Comparison of ENCODE assay signal across 18 mouse cellular contexts in genomic region chr19:53727277-53727676, GRCm38 (mm10). TPM values are rescaled to one million over a fixed set of nuclear protein-coding genes. Genes with fewer than 3 reads are reported as not detected.
A peak's percentile ranks its signal among the peaks of the same experiment; 100 is the strongest.
DNase-seq lines count a peak whose midpoint lies in the region; ATAC-seq lines count a peak whose summit lies in the region.
"Had no signal": no experiment of that assay in that cellular context is flagged by ENCODE, and none has a peak within 500 bp of the region (broad histone marks: within the 10 kb centered on the region; RNA-seq: fewer than 3 reads in every experiment).

No protein-coding gene starts in this region.

- no peaks in the 10 kb centered on the region for H3K9me3 ChIP-seq in embryonic facial prominence, embryonic 11.5 days (replicated peaks; ENCODE audit: control insufficient read depth, low read length)
- no peaks in the 10 kb centered on the region for H3K9me3 ChIP-seq in embryonic facial prominence, embryonic 10.5 days
- H3K9me3 ChIP-seq in intestine, embryonic 15.5 days = no peaks in the 10 kb centered on the region
- no peaks in the 10 kb centered on the region for H3K9me3 ChIP-seq in stomach, embryonic 14.5 days (ENCODE audit: control insufficient read depth, low read depth, low read length)
- no peaks in the 10 kb centered on the region for H3K9me3 ChIP-seq in midbrain, embryonic 16.5 days (replicated peaks; ENCODE audit: control insufficient read depth, low read length, poor library complexity, severe bottlenecking)
- H3K9me3 ChIP-seq in forebrain, embryonic 12.5 days = no peaks in the 10 kb centered on the region
- H3K9me3 ChIP-seq: embryonic facial prominence, embryonic 12.5 days; forebrain, embryonic 13.5 days; hindbrain, embryonic 10.5 days; liver, embryonic 13.5 days had no signal

- H3K4me2 ChIP-seq in embryonic facial prominence, embryonic 11.5 days (ENCODE audit: low read depth, low read length) = no peak overlapping the region
- no peak overlapping the region for H3K4me2 ChIP-seq in intestine, embryonic 15.5 days (replicated peaks)
- H3K4me2 ChIP-seq in stomach, embryonic 14.5 days (replicated peaks; ENCODE audit: low read depth, low read length) = no peak overlapping the region
- no peak overlapping the region for H3K4me2 ChIP-seq in midbrain, embryonic 16.5 days (ENCODE audit: low read length)
- no peak overlapping the region for H3K4me2 ChIP-seq in forebrain, embryonic 12.5 days
- H3K4me2 ChIP-seq: embryonic facial prominence, embryonic 12.5 days; forebrain, embryonic 13.5 days; liver, embryonic 13.5 days had no signal

- H3K36me3 ChIP-seq in embryonic facial prominence, embryonic 11.5 days (replicated peaks; ENCODE audit: control insufficient read depth, insufficient read depth, low read depth, low read length) = no peaks in the 10 kb centered on the region
- no peaks in the 10 kb centered on the region for H3K36me3 ChIP-seq in embryonic facial prominence, embryonic 10.5 days (replicated peaks)
- no peaks in the 10 kb centered on the region for H3K36me3 ChIP-seq in intestine, embryonic 15.5 days
- H3K36me3 ChIP-seq in stomach, embryonic 14.5 days (ENCODE audit: control insufficient read depth, insufficient read depth, low read length) = no peaks in the 10 kb centered on the region
- H3K36me3 ChIP-seq in midbrain, embryonic 16.5 days (ENCODE audit: control insufficient read depth, insufficient read depth, low read length) = no peaks in the 10 kb centered on the region
- no peaks in the 10 kb centered on the region for H3K36me3 ChIP-seq in forebrain, embryonic 12.5 days (replicated peaks)
- H3K36me3 ChIP-seq: embryonic facial prominence, embryonic 12.5 days; hindbrain, embryonic 10.5 days; liver, embryonic 13.5 days had no signal

- no peak overlapping the region for H3K9ac ChIP-seq in embryonic facial prominence, embryonic 11.5 days (replicated peaks; ENCODE audit: low read length)
- no peak overlapping the region for H3K9ac ChIP-seq in intestine, embryonic 15.5 days
- no peak overlapping the region for H3K9ac ChIP-seq in stomach, embryonic 14.5 days (replicated peaks; ENCODE audit: low read depth, low read length)
- H3K9ac ChIP-seq in midbrain, embryonic 16.5 days (ENCODE audit: low read depth, low read length) = no peak overlapping the region
- H3K9ac ChIP-seq in forebrain, embryonic 12.5 days = no peak overlapping the region
- H3K9ac ChIP-seq: embryonic facial prominence, embryonic 12.5 days; forebrain, embryonic 13.5 days; liver, embryonic 13.5 days had no signal

- no peaks in the 10 kb centered on the region for H3K4me1 ChIP-seq in embryonic facial prominence, embryonic 11.5 days (ENCODE audit: control insufficient read depth, insufficient read depth, low read length)
- H3K4me1 ChIP-seq in embryonic facial prominence, embryonic 10.5 days = peaks cover 32% of the 10 kb centered on the region
- H3K4me1 ChIP-seq in intestine, embryonic 15.5 days (replicated peaks) = 0 out of 2 replicates have a peak, but pooled peaks cover 3% of the 10 kb centered on the region
- H3K4me1 ChIP-seq in stomach, embryonic 14.5 days (ENCODE audit: control insufficient read depth, insufficient read depth, low read length) = 0 out of 2 replicates have a peak, but pooled peaks cover 3% of the 10 kb centered on the region
- H3K4me1 ChIP-seq in midbrain, embryonic 16.5 days (ENCODE audit: control insufficient read depth, insufficient read depth, low read length) = no peaks in the 10 kb centered on the region
- H3K4me1 ChIP-seq in forebrain, embryonic 12.5 days = no peaks in the 10 kb centered on the region; the same call in 1 of the 2 replicates
- H3K4me1 ChIP-seq: forebrain, embryonic 13.5 days; liver, embryonic 13.5 days had no signal

- 59% methylated on average over 4 of the region's 4 CpGs for WGBS in embryonic facial prominence, embryonic 11.5 days
- WGBS in embryonic facial prominence, embryonic 10.5 days = 54% methylated on average over 4 of the region's 4 CpGs
- WGBS in intestine, embryonic 15.5 days = 55% methylated on average over 4 of the region's 4 CpGs
- WGBS in stomach, embryonic 14.5 days = 40% methylated on average over 4 of the region's 4 CpGs
- WGBS in midbrain, embryonic 16.5 days = 75% methylated on average over 4 of the region's 4 CpGs
- 60% methylated on average over 4 of the region's 4 CpGs for WGBS in forebrain, embryonic 12.5 days

- no peak overlapping the region for H3K4me3 ChIP-seq in embryonic facial prominence, embryonic 11.5 days (ENCODE audit: low read depth, low read length)
- no peak overlapping the region for H3K4me3 ChIP-seq in embryonic facial prominence, embryonic 10.5 days
- H3K4me3 ChIP-seq in intestine, embryonic 15.5 days (replicated peaks) = no peak overlapping the region
- H3K4me3 ChIP-seq in stomach, embryonic 14.5 days (ENCODE audit: low read depth, low read length) = no peak overlapping the region
- H3K4me3 ChIP-seq in midbrain, embryonic 16.5 days (ENCODE audit: low read depth, low read length) = no peak overlapping the region
- no peak overlapping the region for H3K4me3 ChIP-seq in forebrain, embryonic 12.5 days (replicated peaks)
- H3K4me3 ChIP-seq: embryonic facial prominence, embryonic 12.5 days; forebrain, embryonic 13.5 days; hindbrain, embryonic 10.5 days; liver, embryonic 13.5 days had no signal

- no peak for ATAC-seq in embryonic facial prominence, embryonic 11.5 days (replicated peaks; ENCODE audit: insufficient number of reproducible peaks, low FRiP score, low TSS enrichment, low read depth)
- peak; percentile 71 for ATAC-seq in intestine, embryonic 15.5 days
- peak; percentile 37; the same call in 1 of the 2 replicates for ATAC-seq in stomach, embryonic 14.5 days (ENCODE audit: insufficient number of reproducible peaks, insufficient read depth, low FRiP score, low read depth)
- no peak for ATAC-seq in midbrain, embryonic 16.5 days
- ATAC-seq in forebrain, embryonic 12.5 days (ENCODE audit: low FRiP score) = no peak
- ATAC-seq: forebrain, embryonic 13.5 days had no signal

- peak; percentile 18 for DNase-seq in embryonic facial prominence, embryonic 11.5 days (ENCODE audit: low spot score)
- no peak for DNase-seq in embryonic facial prominence, embryonic 10.5 days (ENCODE audit: low spot score)
- DNase-seq in lung, adult 18-20 months = peak; percentile 7 to 27
- no peak for DNase-seq in lung, postnatal 4 days
- DNase-seq: adrenal gland, postnatal 25 days; cerebellum, postnatal 10 days; kidney, adult 11 months; kidney, postnatal 14 days; liver, embryonic 13.5 days; thymus, postnatal 25 days had no signal

- H3K27ac ChIP-seq in embryonic facial prominence, embryonic 11.5 days (replicated peaks; ENCODE audit: low read depth, low read length) = no peak overlapping the region
- no peak overlapping the region for H3K27ac ChIP-seq in embryonic facial prominence, embryonic 10.5 days (replicated peaks)
- H3K27ac ChIP-seq in intestine, embryonic 15.5 days = no peak overlapping the region
- H3K27ac ChIP-seq in stomach, embryonic 14.5 days (ENCODE audit: low read length) = no peak overlapping the region
- no peak overlapping the region for H3K27ac ChIP-seq in midbrain, embryonic 16.5 days (ENCODE audit: low read length)
- H3K27ac ChIP-seq in forebrain, embryonic 12.5 days = no peak overlapping the region
- H3K27ac ChIP-seq: embryonic facial prominence, embryonic 12.5 days; forebrain, embryonic 13.5 days; hindbrain, embryonic 10.5 days; liver, embryonic 13.5 days had no signal

- H3K27me3 ChIP-seq in embryonic facial prominence, embryonic 11.5 days (ENCODE audit: control insufficient read depth, insufficient read depth, low read length) = no peaks in the 10 kb centered on the region
- H3K27me3 ChIP-seq in embryonic facial prominence, embryonic 10.5 days (replicated peaks; ENCODE audit: low read depth, poor library complexity, severe bottlenecking) = no peaks in the 10 kb centered on the region
- H3K27me3 ChIP-seq in intestine, embryonic 15.5 days (replicated peaks) = no peaks in the 10 kb centered on the region; the same call in 1 of the 2 replicates
- H3K27me3 ChIP-seq in stomach, embryonic 14.5 days (ENCODE audit: control insufficient read depth, insufficient read depth, low read length) = no peaks in the 10 kb centered on the region
- no peaks in the 10 kb centered on the region for H3K27me3 ChIP-seq in midbrain, embryonic 16.5 days (ENCODE audit: control insufficient read depth, insufficient read depth, low read depth, low read length)
- H3K27me3 ChIP-seq in forebrain, embryonic 12.5 days = no peaks in the 10 kb centered on the region
- H3K27me3 ChIP-seq: CH12.LX; embryonic facial prominence, embryonic 12.5 days; forebrain, embryonic 13.5 days had no signal

RNA-seq across cellular contexts. Expression of gene Rbm20, which starts 50.2 kb away (rescaled TPM):
- 1.1 and 1.2 TPM in 2 replicates for polyA plus RNA-seq in embryonic facial prominence, embryonic 11.5 days (2014; fragmentation: Nextera tagmentation; extraction: Ambion mirVana)
- 0.87 and 1.2 TPM in 2 replicates for polyA plus RNA-seq in embryonic facial prominence, embryonic 10.5 days (2016; fragmentation: Nextera tagmentation; extraction: Ambion mirVana)
- polyA plus RNA-seq in intestine, embryonic 15.5 days (2015; fragmentation: Nextera tagmentation; extraction: Ambion mirVana) = 0.77 and 0.80 TPM in 2 replicates
- 0.78 and 0.95 TPM in 2 replicates for polyA plus RNA-seq in stomach, embryonic 14.5 days (2014; fragmentation: Nextera tagmentation; extraction: Ambion mirVana)
- 0.75 and 0.89 TPM in 2 replicates for polyA plus RNA-seq in midbrain, embryonic 16.5 days (2015; fragmentation: Nextera tagmentation; extraction: Ambion mirVana)
- 4.6 and 7.2 TPM in 2 replicates for polyA plus RNA-seq in forebrain, embryonic 12.5 days (2016; fragmentation: Nextera tagmentation; extraction: Ambion mirVana)

Comparison
In these comparisons a context has a peak if more than half of its experiments do, and no peak if none do; other contexts are left out.
1. DNase-seq: peak in embryonic facial prominence, embryonic 11.5 days (single experiment) and lung, adult 18-20 months (2 of 2); none in embryonic facial prominence, embryonic 10.5 days (single experiment) and lung, postnatal 4 days (0 of 2).
2. ATAC-seq: peak in intestine, embryonic 15.5 days (single experiment) and stomach, embryonic 14.5 days (single experiment); none in embryonic facial prominence, embryonic 11.5 days (single experiment), midbrain, embryonic 16.5 days (single experiment) and forebrain, embryonic 12.5 days (single experiment).